Mouse (Mus musculus) heart, postnatal 0 days (tissue): Measurements from ENCODE around the gene Rgs7bp. TPM values are rescaled to one million over a fixed set of nuclear protein-coding genes. Genes with fewer than 3 reads are reported as not detected.

Experiments used
- ATAC-seq: fragments of 200-750 bp; cut with Nextera tagmentation; 2 replicates; pipeline ENCODE4 v1.8.0; 2017; ENCODE audit warnings: low read depth, moderate number of reproducible peaks, moderate library complexity; ENCODE audit not compliant: insufficient read depth
- DNase-seq: peaks from one replicate; pipeline ENCODE4 v3.0.0-alpha.2; 2016; ENCODE audit warnings: low spot score
- H3K27ac ChIP-seq: fragments of 300-500 bp; sonication (generic); 2 replicates; pipeline ENCODE4 v1.5.1; 2014; ENCODE audit warnings: low read depth, mild to moderate bottlenecking
- H3K27me3 ChIP-seq: fragments of 300-500 bp; sonication (generic); 2 replicates; pipeline ENCODE4 v1.6.1; 2014; ENCODE audit warnings: low read length, mixed read lengths; ENCODE audit not compliant: control insufficient read depth, insufficient read depth
- H3K36me3 ChIP-seq: fragments of 300-500 bp; sonication (generic); replicated peaks from 2 replicates; pipeline ENCODE4 v1.6.1; 2014; ENCODE audit warnings: low read length, mixed read lengths; ENCODE audit not compliant: control insufficient read depth, insufficient read depth
- H3K4me1 ChIP-seq: fragments of 300-500 bp; sonication (generic); 2 replicates; pipeline ENCODE4 v1.6.1; 2014; ENCODE audit warnings: antibody characterized with exemption; ENCODE audit not compliant: control insufficient read depth, insufficient read depth
- H3K4me2 ChIP-seq: fragments of 300-500 bp; sonication (generic); 2 replicates; pipeline ENCODE4 v1.6.1; 2014; ENCODE audit warnings: low read depth, mild to moderate bottlenecking, low read length, moderate library complexity
- H3K4me3 ChIP-seq: fragments of 300-500 bp; sonication (generic); 2 replicates; pipeline ENCODE4 v1.5.1; 2014; ENCODE audit warnings: low read depth, low read length
- H3K9ac ChIP-seq: fragments of 300-500 bp; sonication (generic); replicated peaks from 2 replicates; pipeline ENCODE4 v1.6.1; 2014; ENCODE audit warnings: low read depth, low read length, mixed read lengths
- H3K9me3 ChIP-seq: fragments of 300-500 bp; sonication (generic); replicated peaks from 2 replicates; pipeline ENCODE4 v1.6.1; 2016; ENCODE audit warnings: low read length; ENCODE audit not compliant: control insufficient read depth
- CTCF ChIP-seq: IDR thresholded peaks from 2 replicates; pipeline ENCODE4 v1.5.1; 2016; ENCODE audit warnings: antibody characterized with exemption, control low read depth, low read depth
- EP300 ChIP-seq: IDR thresholded peaks from 2 replicates; pipeline ENCODE4 v1.6.1; 2016; ENCODE audit warnings: antibody characterized with exemption, low read depth
- WGBS: fragments of 180-500 bp; shearing (Covaris S2); extraction: QIAGEN DNeasy Blood & Tissue Kit; methylation state at CpG from one replicate; pipeline ENCODE4 v1.1.7; 2014; 5-methylcytosine and 5-hydroxymethylcytosine counted together
- polyA plus RNA-seq: library from polyadenylated mRNA; unstranded; fragments of >200 nt; fragmentation: Nextera tagmentation; extraction: Ambion mirVana; gene quantifications from 2 replicates; pipeline ENCODE4 v1.2.1, GENCODE M21; 2015
- total RNA-seq: library from RNA; depleted of rRNA; stranded (reverse); fragments of >200 nt; gene quantifications from 2 replicates; pipeline ENCODE4 v1.2.3, GENCODE M21; 2014; ENCODE audit warnings: low replicate concordance

The Rgs7bp gene
- total and polyA plus RNA-seq, 2 experiments from 2014 or later, result 1.8 to 2.7 TPM

GRCm38 (mm10) chr13:105051432-105051831, 3.3 kb downstream of the Rgs7bp start:
- Histone ChIP-seq H3K36me3 (no peaks in the 10 kb centered on the region), H3K4me2 (0 out of 2 replicates have a peak overlapping the region, but pooled peaks have one; percentile 3), H3K4me3 (no peak overlapping the region), H3K4me1 (peaks cover 11% of the 10 kb centered on the region; the same call in 1 of the 2 replicates), H3K27ac (no peak overlapping the region), H3K9me3 (no peaks in the 10 kb centered on the region), H3K27me3 (no peaks in the 10 kb centered on the region), H3K9ac (no peak overlapping the region)
- WGBS, result 36% methylated on average over 6 of the region's 6 CpGs
- TF ChIP-seq EP300, result no peak
- no peak for TF ChIP-seq CTCF
- ATAC-seq, result no peak
- no peak for DNase-seq

- H3K4me2 ChIP-seq, result no peak overlapping the region
- no peak overlapping the region for H3K9ac ChIP-seq
- H3K4me3 ChIP-seq, result no peak overlapping the region
- no peaks in the 10 kb centered on the region for H3K27me3 ChIP-seq
- ATAC-seq (peak; percentile 75), DNase-seq (peak; percentile 62)
- H3K27ac ChIP-seq, result no peak overlapping the region
- no peaks in the 10 kb centered on the region for H3K36me3 ChIP-seq
- 36% methylated on average over 8 of the region's 8 CpGs for WGBS
- H3K9me3 ChIP-seq, result no peaks in the 10 kb centered on the region
- H3K4me1 ChIP-seq, result peaks cover 6% of the 10 kb centered on the region; the same call in 1 of the 2 replicates
- TF ChIP-seq CTCF (peak; percentile 41), EP300 (no peak)
Observed at GRCm38 (mm10) chr13:105048662-105049061, 6.1 kb downstream of the Rgs7bp start.

- Histone ChIP-seq H3K4me1 (no peaks in the 10 kb centered on the region), H3K27me3 (no peaks in the 10 kb centered on the region), H3K4me2 (peak overlapping the region; percentile 36), H3K36me3 (no peaks in the 10 kb centered on the region), H3K9ac (no peak overlapping the region), H3K9me3 (no peaks in the 10 kb centered on the region), H3K4me3 (peak overlapping the region; percentile 22), H3K27ac (peak overlapping the region; percentile 44; the same call in 1 of the 2 replicates)
- no peak for TF ChIP-seq CTCF
- no peak for TF ChIP-seq EP300
- DNase-seq (no peak), ATAC-seq (0 out of 2 replicates have a peak, but pooled peaks have one; percentile 51)
- WGBS, result 43% methylated on average over 9 of the region's 9 CpGs
Observed at GRCm38 (mm10) chr13:105047377-105047776, 7.4 kb downstream of the Rgs7bp start.

GRCm38 (mm10) chr13:105043882-105044281, 10.8 kb downstream of the Rgs7bp start:
- H3K4me2 ChIP-seq, result no peak overlapping the region
- no peak for ATAC-seq
- no peaks in the 10 kb centered on the region for H3K36me3 ChIP-seq
- H3K9me3 ChIP-seq, result no peaks in the 10 kb centered on the region
- WGBS, result 53% methylated on average over 3 of the region's 3 CpGs
- H3K9ac ChIP-seq, result no peak overlapping the region
- no peaks in the 10 kb centered on the region for H3K4me1 ChIP-seq
- no peak overlapping the region for H3K27ac ChIP-seq
- no peak for DNase-seq
- TF ChIP-seq CTCF (no peak), EP300 (no peak)
- no peaks in the 10 kb centered on the region for H3K27me3 ChIP-seq
- no peak overlapping the region for H3K4me3 ChIP-seq

- Histone ChIP-seq H3K9ac (no peak overlapping the region), H3K27me3 (no peaks in the 10 kb centered on the region), H3K4me1 (no peaks in the 10 kb centered on the region), H3K4me3 (no peak overlapping the region), H3K27ac (no peak overlapping the region), H3K9me3 (no peaks in the 10 kb centered on the region), H3K36me3 (no peaks in the 10 kb centered on the region), H3K4me2 (no peak overlapping the region)
- DNase-seq, result no peak
- TF ChIP-seq EP300 (no peak), CTCF (no peak)
- ATAC-seq, result no peak
- 72% methylated on average over 5 of the region's 5 CpGs for WGBS
Observed at GRCm38 (mm10) chr13:105038334-105038733, 16.4 kb downstream of the Rgs7bp start.

- no peak overlapping the region for H3K4me2 ChIP-seq
- no peak overlapping the region for H3K27ac ChIP-seq
- DNase-seq (no peak), ATAC-seq (no peak)
- no peak overlapping the region for H3K9ac ChIP-seq
- no peaks in the 10 kb centered on the region for H3K36me3 ChIP-seq
- no peaks in the 10 kb centered on the region for H3K4me1 ChIP-seq
- no peaks in the 10 kb centered on the region for H3K27me3 ChIP-seq
- no peaks in the 10 kb centered on the region for H3K9me3 ChIP-seq
- no peak for TF ChIP-seq EP300
- TF ChIP-seq CTCF, result no peak
- 79% methylated on average over 12 of the region's 12 CpGs for WGBS
- H3K4me3 ChIP-seq, result no peak overlapping the region
Observed at GRCm38 (mm10) chr13:105037816-105038215, 16.9 kb downstream of the Rgs7bp start.
